Mouse (Mus musculus) NIH3T3 (cell line): ENCODE results near the gene Hoxa5.

Source experiments
- DNase-seq: peaks from one replicate; pipeline ENCODE4 v3.0.0-alpha.2; 2012; ENCODE audit warnings: low read depth

Gene Hoxa5

GRCm38 (mm10) chr6:52226569-52227257, 22.3 kb upstream of the Hoxa5 start:
- DNase-seq: no peak

DNA sequence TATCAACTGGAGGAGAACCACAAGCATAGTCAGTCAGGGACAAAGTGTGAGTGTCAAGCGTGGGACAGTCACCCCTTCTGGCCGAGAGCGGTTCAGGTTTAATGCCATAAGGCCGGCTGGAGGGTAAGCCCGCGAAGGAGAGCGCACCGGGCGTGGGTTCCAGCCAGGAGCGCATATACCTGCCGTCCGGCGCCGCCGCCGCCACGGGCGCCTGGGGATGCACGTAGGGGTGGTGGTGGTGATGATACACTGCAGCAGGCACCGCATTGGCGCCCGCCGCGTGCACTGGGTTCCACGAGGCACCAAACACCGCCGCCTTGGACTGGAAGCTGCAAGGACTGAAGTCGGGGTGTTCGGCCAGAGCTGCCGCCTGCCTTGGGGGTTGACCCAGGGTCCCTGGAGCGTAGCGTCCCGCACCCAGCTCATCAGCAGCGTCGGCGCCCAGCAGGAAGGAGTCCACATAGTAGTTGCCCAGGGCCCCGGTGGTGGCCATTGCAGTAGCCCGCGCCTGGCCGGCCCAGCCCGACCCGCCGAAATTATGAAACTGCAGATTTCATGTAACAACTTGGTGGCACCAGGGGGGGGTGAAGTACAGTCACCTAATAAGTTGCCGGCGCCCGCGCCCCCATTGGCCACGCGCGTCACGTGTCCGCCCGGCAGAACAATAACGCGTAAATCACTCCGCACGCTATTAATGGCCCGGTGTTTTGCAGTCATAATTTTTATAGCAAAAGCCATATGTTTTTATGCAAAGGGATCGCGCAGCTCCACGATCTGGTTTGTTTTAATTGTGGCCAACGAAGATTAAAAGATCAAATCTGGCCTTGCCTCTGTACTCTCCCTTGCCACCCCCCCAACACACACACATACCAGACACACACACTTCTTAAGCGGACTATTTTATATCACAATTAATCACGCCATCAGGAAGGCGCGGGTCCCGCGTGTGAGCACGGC, 21.5 kb upstream of the Hoxa5 start:
- no peak for DNase-seq

GRCm38 (mm10) chr6:52224895-52225611, 20.7 kb upstream of the Hoxa5 start:
- DNase-seq: no peak

DNA sequence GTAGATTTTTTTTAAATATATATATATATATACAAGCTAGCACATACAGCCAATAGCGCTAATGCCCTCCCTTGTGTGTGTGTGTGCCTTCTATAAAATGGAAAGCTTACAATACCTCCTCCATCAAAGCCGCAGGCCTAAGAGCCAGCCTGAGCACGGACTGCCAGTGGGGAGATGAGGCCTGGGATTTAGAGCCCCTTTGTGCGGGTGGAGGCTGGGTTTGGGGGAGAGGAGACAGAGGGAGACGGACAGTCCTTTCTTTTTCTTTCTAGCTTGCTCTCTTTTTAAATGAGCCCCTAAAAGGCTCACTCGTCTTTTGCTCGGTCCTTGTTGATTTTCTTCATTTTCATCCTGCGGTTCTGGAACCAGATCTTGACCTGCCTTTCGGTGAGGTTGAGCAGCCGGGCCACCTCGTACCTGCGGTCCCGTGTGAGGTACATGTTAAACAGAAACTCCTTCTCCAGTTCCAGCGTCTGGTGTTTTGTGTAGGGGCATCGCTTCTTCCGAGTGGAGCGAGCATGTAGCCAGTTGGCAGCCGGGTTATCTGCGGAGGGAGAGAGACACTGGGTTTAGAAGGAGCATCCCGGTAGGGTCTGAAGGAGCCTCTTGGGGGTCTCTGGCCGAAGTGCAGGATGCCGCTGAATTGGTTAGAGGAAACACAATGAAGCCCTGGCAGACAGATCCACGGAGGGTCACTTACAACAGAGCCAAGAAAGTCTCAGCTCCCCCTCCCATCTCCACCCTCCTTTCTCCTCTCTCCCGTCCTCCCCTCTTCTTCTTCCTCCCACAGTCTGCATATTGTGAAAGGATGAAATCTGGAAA, 19.8 kb upstream of the Hoxa5 start:
- no peak for DNase-seq

GRCm38 (mm10) chr6:52222729-52223128, 18.3 kb upstream of the Hoxa5 start:
- no peak for DNase-seq

DNA sequence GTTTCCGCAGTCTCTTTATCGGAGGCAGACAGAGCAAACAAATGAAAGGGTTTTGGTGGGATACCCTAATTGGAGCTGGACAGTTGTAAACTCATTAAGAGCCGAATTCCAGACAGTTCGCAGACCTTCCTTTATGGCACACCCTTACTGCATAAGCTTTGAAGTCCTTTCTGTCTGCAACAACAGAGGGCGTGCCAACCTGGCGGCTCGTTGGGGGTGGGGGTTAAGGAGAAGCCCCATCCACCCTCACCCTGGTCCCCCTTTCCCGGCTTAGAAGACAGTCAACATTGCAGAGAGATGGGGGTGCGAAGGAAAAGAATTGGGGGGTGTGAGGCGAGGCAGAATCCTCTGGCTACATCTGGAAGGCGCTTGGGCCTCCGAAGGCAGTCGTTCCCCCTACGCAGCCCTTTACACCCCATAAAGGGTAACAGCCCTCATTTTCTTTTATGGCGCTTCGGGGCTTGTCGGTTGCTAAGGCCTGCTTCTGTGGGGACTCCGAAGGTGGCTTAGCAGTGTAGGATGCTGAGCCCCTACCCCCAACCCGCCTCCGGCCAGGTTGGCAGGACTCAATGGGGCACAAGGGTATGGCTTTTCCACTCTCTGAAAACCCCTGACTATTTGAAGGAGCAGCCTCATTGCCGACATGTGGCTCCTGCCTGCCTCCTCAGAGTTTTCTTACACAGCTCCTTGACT, 17.8 kb upstream of the Hoxa5 start:
- DNase-seq: no peak

DNA sequence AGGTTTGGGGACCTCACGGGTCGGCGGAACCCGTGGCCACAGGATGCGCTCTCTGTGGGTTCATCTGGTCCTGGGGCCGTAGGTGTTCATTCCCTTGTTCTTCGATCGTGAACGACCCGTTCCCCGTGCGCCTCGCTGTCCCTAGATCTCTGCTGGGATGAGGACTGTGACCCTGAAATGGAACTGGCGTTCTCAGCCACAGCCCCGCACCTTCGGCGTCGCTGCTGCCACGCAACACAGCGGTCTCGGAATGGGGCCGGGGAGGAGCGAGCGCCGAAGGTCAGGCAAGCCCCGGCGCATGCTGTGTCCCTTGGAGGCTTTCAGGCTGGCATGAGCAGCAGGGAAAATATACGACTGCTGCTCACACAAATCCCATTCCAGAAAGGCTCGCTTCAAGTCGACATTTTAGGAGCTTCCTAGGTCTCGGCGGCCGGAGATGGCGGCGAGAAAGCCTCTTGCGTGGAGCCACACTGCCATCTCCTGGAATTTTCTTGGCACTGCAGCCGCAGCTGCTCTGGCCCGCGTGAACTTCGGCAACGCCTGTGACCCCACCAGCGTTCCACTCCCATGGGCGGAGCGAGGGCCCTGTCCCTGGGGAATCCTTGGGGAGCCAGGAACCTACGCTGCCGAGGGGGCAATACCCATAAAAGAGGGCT, 17.1 kb upstream of the Hoxa5 start, which contains the start of gene Hoxa7:
Hoxa7 (minus strand) TSS at position 518 of the 656 bp plus-strand sequence.
- peak; percentile 96 for DNase-seq

DNA sequence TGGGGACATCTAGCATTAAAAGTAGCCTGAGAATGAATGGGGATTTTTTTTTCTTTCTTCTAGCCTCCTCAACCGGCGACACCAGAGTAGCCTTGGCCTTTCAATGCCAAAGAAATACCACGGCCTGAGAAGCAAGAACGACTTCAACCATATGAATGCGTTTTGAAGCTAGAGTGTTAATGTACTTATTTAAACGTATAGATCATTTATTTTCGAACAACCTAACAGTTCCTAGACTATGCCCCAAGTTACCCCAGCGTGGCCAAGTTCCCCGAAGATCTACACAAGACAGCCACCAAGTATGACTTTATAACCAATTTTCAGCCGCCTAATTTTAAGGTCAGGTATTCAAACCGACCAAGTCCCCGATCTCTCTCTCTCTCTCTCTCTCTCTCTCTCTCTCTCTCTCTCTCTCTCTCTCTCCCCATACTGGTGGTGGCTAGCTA, 16.5 kb upstream of the Hoxa5 start:
- DNase-seq: peak; percentile 27

DNA sequence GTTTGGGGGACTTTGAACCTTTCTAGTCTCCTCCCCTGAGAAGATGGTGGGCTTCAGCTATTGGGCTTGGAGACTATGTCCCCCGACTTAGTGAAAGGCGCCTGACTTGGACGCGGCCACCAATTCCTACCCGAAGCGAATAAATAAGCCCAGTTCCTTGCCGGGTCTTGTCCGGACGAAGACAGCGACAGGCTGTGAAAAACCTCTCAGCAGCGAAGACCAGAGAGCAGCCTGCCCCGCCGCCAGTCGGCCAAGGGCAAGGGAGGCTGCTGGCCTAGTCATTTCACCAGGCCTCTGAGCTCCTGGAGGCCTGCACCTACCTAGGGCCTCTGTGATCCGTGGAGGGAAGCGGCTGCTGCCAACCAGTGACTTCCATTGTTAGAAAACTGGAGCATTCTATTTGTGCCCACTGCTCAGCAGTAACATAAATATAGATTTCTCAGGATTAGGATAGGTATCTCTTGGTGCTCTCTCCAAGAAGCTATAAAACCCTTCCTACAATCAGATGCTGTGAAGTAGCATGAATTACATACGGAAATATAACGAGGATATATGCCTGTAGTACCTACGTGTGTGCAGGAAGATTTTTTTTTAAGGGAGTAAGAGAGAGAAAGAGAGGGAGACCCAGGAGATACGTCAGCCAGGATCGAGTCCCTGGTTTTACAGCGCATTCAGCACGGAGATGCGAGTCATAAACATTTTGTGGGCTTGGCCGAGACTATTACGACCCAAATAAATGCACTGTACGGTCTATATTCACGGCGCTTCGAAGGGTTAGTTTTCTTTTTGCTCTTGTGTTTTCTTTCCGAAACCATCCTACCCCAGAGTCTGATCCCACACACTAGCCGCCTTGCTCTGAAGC, 15.8 kb upstream of the Hoxa5 start:
- peak; percentile 13 for DNase-seq

DNA sequence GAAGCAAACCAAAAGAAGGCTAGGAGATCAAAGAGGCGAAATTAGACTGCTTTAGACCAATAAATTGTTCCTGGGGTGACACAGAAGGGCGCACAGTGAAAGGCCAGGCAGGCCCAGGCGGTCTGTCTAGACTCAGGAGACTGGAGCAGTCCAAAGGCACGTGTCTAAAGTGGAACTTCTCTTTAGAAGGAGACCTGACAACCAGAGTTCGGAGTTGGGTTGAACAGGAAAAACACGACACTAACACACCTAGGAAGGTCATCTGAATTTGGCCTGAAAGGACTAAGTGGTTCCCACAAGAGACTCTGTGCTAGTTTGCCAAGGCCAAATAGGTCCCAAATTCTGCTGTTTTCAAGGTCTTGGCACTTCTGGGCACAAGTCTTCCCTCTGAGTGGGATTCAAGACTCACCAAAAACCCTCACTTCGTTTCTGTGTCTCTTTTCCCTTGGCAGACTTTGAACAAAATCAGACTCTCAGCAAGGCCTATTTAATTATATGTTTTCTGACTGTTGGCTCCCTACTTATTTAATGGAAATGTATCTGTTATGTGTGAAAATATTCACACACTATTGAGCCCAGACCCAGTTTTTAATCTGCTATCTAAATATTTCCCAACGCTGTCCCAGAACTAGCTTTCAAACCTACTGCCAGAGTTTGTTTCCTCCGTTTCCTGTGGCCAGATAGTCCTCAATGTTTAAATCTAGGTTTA, 15.0 kb upstream of the Hoxa5 start:
- DNase-seq: no peak

GRCm38 (mm10) chr6:52218643-52219215, 14.3 kb upstream of the Hoxa5 start:
- no peak for DNase-seq

- peak; percentile 45 for DNase-seq
These were observed 13.7 kb upstream of the Hoxa5 start for GRCm38 (mm10) chr6:52217895-52218642.

- peak; percentile 94 for DNase-seq
These were observed 13.0 kb upstream of the Hoxa5 start for GRCm38 (mm10) chr6:52217459-52217768.

DNA sequence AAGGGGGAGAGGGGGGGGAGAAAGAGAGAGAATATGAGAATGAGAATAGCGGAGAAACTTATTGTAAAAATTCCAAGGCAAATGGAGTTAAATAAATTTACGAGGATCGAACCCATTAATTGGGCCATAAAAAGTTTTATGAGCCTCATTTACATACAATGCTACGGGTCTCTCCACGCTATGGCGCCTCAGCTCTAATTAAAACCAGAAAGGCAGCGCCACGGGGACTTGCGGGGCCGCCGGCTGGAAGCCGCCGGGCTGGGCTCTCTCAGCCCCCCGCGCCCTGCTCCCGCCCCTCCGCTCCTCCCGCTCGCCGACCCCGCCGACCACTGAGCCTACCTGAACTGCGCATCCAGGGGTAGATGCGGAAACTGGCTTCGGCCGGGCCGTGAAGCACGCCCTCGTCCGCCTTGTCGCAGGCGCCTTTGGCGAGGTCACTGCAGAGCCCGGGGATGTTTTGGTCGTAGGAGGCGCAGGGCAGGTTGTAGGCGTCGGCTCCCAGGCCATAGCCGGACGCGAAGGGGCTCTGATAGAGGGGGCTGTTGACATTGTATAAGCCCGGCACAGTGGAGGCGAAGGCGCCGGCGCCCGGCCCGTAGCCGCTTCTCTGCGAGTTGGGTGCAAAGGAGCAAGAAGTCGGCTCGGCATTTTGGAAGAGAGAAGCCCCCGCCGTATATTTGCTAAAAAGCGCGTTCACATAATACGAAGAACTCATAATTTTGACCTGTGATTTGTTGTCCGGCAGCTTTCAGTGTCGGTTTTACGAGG, 12.5 kb upstream of the Hoxa5 start:
- DNase-seq: no peak

GRCm38 (mm10) chr6:52215771-52216535, 11.6 kb upstream of the Hoxa5 start:
- DNase-seq: peak; percentile 68

GRCm38 (mm10) chr6:52215070-52215469, 10.7 kb upstream of the Hoxa5 start:
- no peak for DNase-seq
